Mouse (Mus musculus) heart, embryonic 13.5 days (tissue): ENCODE data around the gene Dnah2. TPM values are rescaled to one million over a fixed set of nuclear protein-coding genes. Genes with fewer than 3 reads are reported as not detected.

Source experiments
- ATAC-seq: fragments of 200-750 bp; cut with Nextera tagmentation; 2 replicates; pipeline ENCODE4 v1.8.0; 2017; ENCODE audit warnings: moderate TSS enrichment; ENCODE audit not compliant: insufficient number of reproducible peaks, low FRiP score, low TSS enrichment; ENCODE audit errors: extremely low read depth
- H3K27ac ChIP-seq: fragments of 300-500 bp; sonication (generic); replicated peaks from 2 replicates; pipeline ENCODE4 v1.5.1; 2015; ENCODE audit warnings: moderate library complexity, mild to moderate bottlenecking, inconsistent platforms
- H3K27me3 ChIP-seq: fragments of 300-500 bp; sonication (generic); replicated peaks from 2 replicates; pipeline ENCODE4 v1.6.1; 2015; ENCODE audit warnings: mild to moderate bottlenecking, inconsistent platforms
- H3K36me3 ChIP-seq: fragments of 300-500 bp; sonication (generic); 2 replicates; pipeline ENCODE4 v1.6.1; 2015; ENCODE audit warnings: mild to moderate bottlenecking, inconsistent platforms
- H3K4me1 ChIP-seq: fragments of 300-500 bp; sonication (generic); 2 replicates; pipeline ENCODE4 v1.6.1; 2015; ENCODE audit warnings: inconsistent platforms
- H3K4me2 ChIP-seq: fragments of 300-500 bp; sonication (generic); 2 replicates; pipeline ENCODE4 v1.6.1; 2015; ENCODE audit warnings: inconsistent platforms, mild to moderate bottlenecking, moderate library complexity
- H3K4me3 ChIP-seq: fragments of 300-500 bp; sonication (generic); 2 replicates; pipeline ENCODE4 v1.5.1; 2015; ENCODE audit warnings: moderate library complexity, mild to moderate bottlenecking, inconsistent platforms
- H3K9ac ChIP-seq: fragments of 300-500 bp; sonication (generic); 2 replicates; pipeline ENCODE4 v1.6.1; 2015; ENCODE audit warnings: inconsistent platforms, mild to moderate bottlenecking, moderate library complexity
- H3K9me3 ChIP-seq: fragments of 300-500 bp; sonication (generic); 2 replicates; pipeline ENCODE4 v1.6.1; 2016; ENCODE audit warnings: inconsistent platforms
- WGBS: fragments of 180-500 bp; shearing (Covaris S2); methylation state at CpG from one replicate; pipeline ENCODE4 v1.1.7; 2015; ENCODE audit warnings: mixed read lengths; 5-methylcytosine and 5-hydroxymethylcytosine counted together
- polyA plus RNA-seq: library from polyadenylated mRNA; unstranded; fragments of >200 nt; fragmentation: Nextera tagmentation; extraction: Ambion mirVana; gene quantifications from 2 replicates; pipeline ENCODE4 v1.2.1, GENCODE M21; 2015

Dnah2 gene
- polyA plus RNA-seq, 1 experiment from 2014 or later: 0.07 TPM

DNA sequence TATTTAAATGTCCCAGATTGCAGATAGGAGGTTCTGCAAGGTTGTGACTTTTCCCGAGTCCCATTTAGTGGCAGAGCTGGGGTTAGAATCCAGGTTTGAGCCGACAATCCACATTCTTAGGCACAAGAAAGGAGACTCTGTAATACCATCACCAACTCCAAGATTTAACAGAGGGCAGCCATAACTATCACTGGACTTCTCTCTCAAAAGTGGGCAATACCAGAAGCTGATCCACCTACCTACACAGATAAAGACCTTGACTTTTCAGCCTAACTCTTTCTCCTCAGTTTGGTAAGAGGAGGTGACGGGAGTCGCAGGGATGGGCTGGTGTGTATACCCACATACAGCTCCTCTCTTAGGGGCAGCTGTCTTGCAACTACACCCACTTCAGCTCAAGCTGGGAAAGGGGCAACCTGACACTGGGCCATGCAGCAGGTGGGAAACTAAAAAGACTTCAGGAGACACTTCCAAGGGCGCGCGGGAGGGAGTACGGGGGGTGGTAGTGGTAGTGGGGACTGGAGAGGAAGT is 131.9 kb downstream of the Dnah2 start:
- Histone ChIP-seq H3K4me2 (peak overlapping the region; percentile 99), H3K4me3 (peak overlapping the region; percentile 85), H3K27me3 (peaks cover 17% of the 10 kb centered on the region), H3K9me3 (no peaks in the 10 kb centered on the region), H3K4me1 (peaks cover 83% of the 10 kb centered on the region), H3K9ac (peak overlapping the region; percentile 98), H3K36me3 (peaks cover 11% of the 10 kb centered on the region), H3K27ac (peak overlapping the region; percentile 99)
- 4% methylated on average over 8 of the region's 8 CpGs for WGBS
- ATAC-seq: no peak

DNA sequence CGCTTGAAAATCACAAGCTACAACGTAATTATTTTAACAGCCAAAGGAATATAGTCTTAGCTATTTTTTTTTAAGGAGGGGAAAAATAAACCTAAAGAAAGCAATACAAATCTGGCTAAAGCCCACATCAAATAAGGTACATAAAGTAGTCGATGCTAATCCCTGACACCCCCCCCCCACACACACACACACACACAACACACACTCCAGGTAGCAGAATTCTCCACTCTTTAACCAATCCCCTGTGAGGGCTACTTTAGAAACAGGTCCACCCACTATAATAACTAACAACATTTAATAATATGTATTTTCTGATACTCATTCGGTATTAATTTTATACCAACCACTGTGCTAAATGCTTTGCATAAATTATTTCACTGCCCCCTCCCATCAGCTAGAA is 132.4 kb downstream of the Dnah2 start:
- 2% methylated on average over 4 of the region's 4 CpGs for WGBS
- Histone ChIP-seq H3K4me2 (peak overlapping the region; percentile 99), H3K4me1 (peaks cover 86% of the 10 kb centered on the region), H3K9me3 (no peaks in the 10 kb centered on the region), H3K27me3 (peaks cover 12% of the 10 kb centered on the region), H3K27ac (peak overlapping the region; percentile 99), H3K9ac (peak overlapping the region; percentile 98), H3K36me3 (peaks cover 11% of the 10 kb centered on the region), H3K4me3 (peak overlapping the region; percentile 85)
- ATAC-seq: no peak

DNA sequence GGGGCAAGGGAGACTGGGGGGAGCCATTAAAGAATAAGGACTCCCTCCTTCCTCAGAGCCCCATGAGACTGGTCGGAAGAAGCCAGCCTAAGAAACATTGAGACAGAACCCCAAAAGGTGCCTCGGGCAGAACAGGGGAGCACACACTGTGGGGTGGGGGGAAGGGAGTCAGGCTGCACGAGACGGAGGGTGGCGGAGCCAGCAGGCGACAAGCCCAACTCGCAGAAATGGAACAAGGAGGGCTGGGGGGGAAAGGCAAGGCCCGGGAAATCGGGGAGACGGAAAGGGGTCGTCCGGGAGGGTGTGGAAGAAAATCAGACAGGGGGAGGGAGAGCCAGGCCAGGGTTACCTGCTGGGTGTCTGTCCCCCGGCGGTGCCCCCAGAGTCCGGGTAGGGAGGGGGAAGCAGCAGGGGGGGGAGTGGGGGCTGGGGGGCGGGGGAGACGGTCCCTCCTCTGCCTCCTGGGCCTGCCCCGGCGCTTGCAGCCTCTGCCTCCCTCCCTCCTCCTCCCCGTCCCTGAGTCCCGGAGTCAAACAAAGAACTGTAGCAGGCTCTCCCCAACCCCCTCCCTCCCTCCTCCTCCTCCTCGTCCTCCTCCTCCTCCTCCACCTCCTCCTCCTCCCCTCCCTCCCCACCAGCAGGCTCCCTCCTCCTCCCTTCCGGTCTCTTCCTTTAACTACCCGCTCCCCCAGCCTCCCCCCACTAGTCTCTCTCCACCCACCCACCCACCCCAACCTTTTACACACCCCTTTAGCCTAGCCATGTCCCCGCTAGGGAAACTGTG is 133.1 kb downstream of the Dnah2 start:
- peak overlapping the region; percentile 85 for H3K4me3 ChIP-seq
- ATAC-seq: no peak
- peaks cover 11% of the 10 kb centered on the region for H3K36me3 ChIP-seq
- H3K27ac ChIP-seq: peak overlapping the region; percentile 99
- peak overlapping the region; percentile 98 for H3K9ac ChIP-seq
- peaks cover 80% of the 10 kb centered on the region for H3K4me1 ChIP-seq
- WGBS: 0% methylated on average over 8 of the region's 25 CpGs
- H3K4me2 ChIP-seq: peak overlapping the region; percentile 99
- H3K9me3 ChIP-seq: no peaks in the 10 kb centered on the region
- H3K27me3 ChIP-seq: peaks cover 6% of the 10 kb centered on the region

DNA sequence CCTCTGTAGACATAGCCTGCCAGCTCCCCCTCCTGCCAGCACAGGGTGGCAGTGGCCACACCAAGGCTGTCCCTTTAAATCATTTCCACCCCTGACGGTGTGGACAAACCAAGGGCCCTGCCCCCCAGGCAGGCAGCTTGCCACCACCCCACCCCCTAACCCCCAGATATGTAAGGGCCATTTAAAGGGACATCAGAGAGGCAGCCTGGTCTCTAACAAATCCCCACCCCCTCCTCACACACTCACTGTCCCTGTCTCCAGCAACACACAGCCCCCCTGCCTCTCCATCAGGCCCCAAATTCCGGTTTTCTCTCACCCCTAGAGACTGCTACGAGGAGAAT is 133.6 kb downstream of the Dnah2 start:
- Histone ChIP-seq H3K9me3 (no peaks in the 10 kb centered on the region), H3K4me1 (peaks cover 74% of the 10 kb centered on the region), H3K4me3 (peak overlapping the region; percentile 85), H3K27me3 (peaks cover under 1% of the 10 kb centered on the region; the same call in 1 of the 2 replicates), H3K27ac (peak overlapping the region; percentile 99), H3K9ac (peak overlapping the region; percentile 98), H3K4me2 (peak overlapping the region; percentile 99), H3K36me3 (peaks cover 11% of the 10 kb centered on the region)
- WGBS: 2% methylated on average over 3 of the region's 3 CpGs
- ATAC-seq: no peak

GRCm38 (mm10) chr11:69414421-69415326 is 134.2 kb downstream of the Dnah2 start:
- no peaks in the 10 kb centered on the region for H3K9me3 ChIP-seq
- ATAC-seq: no peak
- peak overlapping the region; percentile 99 for H3K27ac ChIP-seq
- H3K4me1 ChIP-seq: peaks cover 70% of the 10 kb centered on the region
- H3K4me3 ChIP-seq: peak overlapping the region; percentile 85
- H3K9ac ChIP-seq: peak overlapping the region; percentile 98
- peaks cover 11% of the 10 kb centered on the region for H3K36me3 ChIP-seq
- no peaks in the 10 kb centered on the region for H3K27me3 ChIP-seq
- WGBS: 33% methylated on average over 4 of the region's 4 CpGs
- peak overlapping the region; percentile 99 for H3K4me2 ChIP-seq

DNA sequence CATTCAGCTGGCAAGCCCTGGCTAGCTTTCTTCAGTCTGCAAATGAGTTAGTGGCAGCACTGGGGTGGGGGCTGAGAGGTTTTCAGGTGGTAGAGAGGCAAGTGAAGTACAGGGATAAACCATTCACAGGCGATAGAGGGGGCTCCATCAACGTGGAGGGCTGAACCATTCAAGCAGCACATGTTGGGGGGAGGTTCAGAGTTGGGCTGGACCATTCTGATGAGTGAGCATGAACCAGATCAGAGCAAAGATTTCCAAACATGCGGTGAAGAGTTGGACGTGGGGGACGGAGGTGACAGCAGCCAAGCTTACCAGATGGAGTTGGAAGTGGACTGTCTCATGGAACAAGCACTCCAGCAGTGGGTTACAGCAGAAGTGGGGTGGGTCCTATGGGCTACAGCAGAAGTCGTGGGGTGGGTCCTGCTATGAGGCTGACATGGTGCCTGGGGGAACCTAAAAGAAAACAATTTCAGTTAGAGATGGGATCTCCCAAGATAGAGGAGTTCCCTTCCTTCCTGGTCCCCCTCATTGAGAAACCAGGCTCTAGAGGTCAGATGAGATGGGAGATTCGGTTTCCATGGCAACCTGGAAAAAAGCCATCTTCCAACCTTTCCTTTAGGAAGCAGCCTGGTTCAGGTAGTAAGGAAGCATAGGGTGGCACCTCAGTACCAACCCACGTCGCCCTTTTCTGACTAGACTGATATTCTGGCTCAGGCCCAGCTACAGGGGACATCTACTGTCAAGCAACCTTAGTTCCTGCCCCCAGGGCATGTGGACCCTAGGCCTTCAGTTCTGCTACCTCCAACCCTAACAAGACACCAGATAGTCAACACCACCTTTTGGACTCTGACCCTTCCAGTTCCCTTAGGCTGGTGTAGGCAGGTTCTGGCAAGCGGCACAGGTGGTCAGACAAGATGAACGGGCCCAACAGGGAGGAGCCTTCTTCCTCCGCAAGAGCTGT is 135.4 kb downstream of the Dnah2 start, which contains the start of gene Kdm6b:
TSS of gene Kdm6b (minus strand) at position 455 of the 961 bp plus-strand sequence.
- Histone ChIP-seq H3K27ac (peak within 1 kb of the TSS; percentile 99), H3K36me3 (peaks cover 11% of the 10 kb centered on the region), H3K27me3 (no peaks in the 10 kb centered on the region), H3K4me3 (peak within 1 kb of the TSS; percentile 85), H3K4me2 (peak within 1 kb of the TSS; percentile 99), H3K9me3 (no peaks in the 10 kb centered on the region), H3K9ac (peak within 1 kb of the TSS; percentile 98), H3K4me1 (peaks cover 62% of the 10 kb centered on the region)
- WGBS: 42% methylated on average over 12 of the region's 12 CpGs
- ATAC-seq: no peak

GRCm38 (mm10) chr11:69412548-69412947 is 136.4 kb downstream of the Dnah2 start:
- Histone ChIP-seq H3K36me3 (peaks cover 18% of the 10 kb centered on the region), H3K27me3 (no peaks in the 10 kb centered on the region), H3K27ac (peak overlapping the region; percentile 99), H3K9ac (peak overlapping the region; percentile 98), H3K4me3 (peak overlapping the region; percentile 70), H3K4me1 (peaks cover 62% of the 10 kb centered on the region), H3K4me2 (peak overlapping the region; percentile 99), H3K9me3 (no peaks in the 10 kb centered on the region)
- 52% methylated on average over 7 of the region's 7 CpGs for WGBS
- ATAC-seq: no peak

GRCm38 (mm10) chr11:69411538-69412203 is 137.2 kb downstream of the Dnah2 start:
- Histone ChIP-seq H3K4me3 (peak overlapping the region; percentile 70), H3K9me3 (no peaks in the 10 kb centered on the region), H3K27me3 (no peaks in the 10 kb centered on the region), H3K27ac (peak overlapping the region; percentile 99), H3K4me2 (peak overlapping the region; percentile 99), H3K36me3 (peaks cover 26% of the 10 kb centered on the region), H3K4me1 (peaks cover 56% of the 10 kb centered on the region), H3K9ac (peak overlapping the region; percentile 98)
- under 1% methylated on average over 39 of the region's 39 CpGs for WGBS
- ATAC-seq: peak; percentile 46

- Histone ChIP-seq H3K4me1 (peaks cover 53% of the 10 kb centered on the region), H3K9me3 (no peaks in the 10 kb centered on the region), H3K9ac (peak overlapping the region; percentile 98), H3K4me2 (peak overlapping the region; percentile 99), H3K4me3 (peak overlapping the region; percentile 70), H3K27ac (peak overlapping the region; percentile 99), H3K27me3 (no peaks in the 10 kb centered on the region), H3K36me3 (peaks cover 32% of the 10 kb centered on the region)
- WGBS: under 1% methylated on average over 26 of the region's 26 CpGs
- peak; percentile 38 for ATAC-seq
Observed at GRCm38 (mm10) chr11:69411073-69411535, 137.8 kb downstream of the Dnah2 start.
